Mouse (Mus musculus) spleen, adult 2 months (tissue): ENCODE measurements around the gene Crtc1.

ENCODE experiments used
- CTCF ChIP-seq: fragments of 200-500 bp; IDR thresholded peaks from 2 replicates; pipeline ENCODE4 v1.5.1; 2011; ENCODE audit warnings: mild to moderate bottlenecking, inconsistent platforms; ENCODE audit not compliant: insufficient read depth, insufficient read length, insufficient replicate concordance; ENCODE audit errors: extremely low read depth
- POLR2A ChIP-seq: fragments of 200-500 bp; IDR thresholded peaks from 2 replicates; pipeline ENCODE4 v1.6.1; 2011; ENCODE audit warnings: low read depth, low read length, inconsistent platforms

GRCm38 (mm10) chr8:70476333-70477268, 37.2 kb upstream of the Crtc1 start, which contains the start of gene Klhl26:
- TF ChIP-seq CTCF, result no peak
- TF ChIP-seq POLR2A, result no peak
